Mouse (Mus musculus): ENCODE data around the gene Klhl25.
A peak's percentile ranks its signal among the peaks of the same experiment; 100 is the strongest.
"Not testable (repeated sequence)": the region's sequence is repeated elsewhere in the genome, so short reads cannot be mapped to it uniquely, and the experiment has no call there.

Klhl25 gene

GRCm38 (mm10) chr7:75873216-75873615 is 25.1 kb downstream of the Klhl25 start:
- DNase-seq (ENCODE audit: low read depth, low spot score) = no peak

- DNase-seq (ENCODE audit: low read depth, low spot score) = no peak
These were observed 25.6 kb downstream of the Klhl25 start for GRCm38 (mm10) chr7:75873746-75874145.

DNA sequence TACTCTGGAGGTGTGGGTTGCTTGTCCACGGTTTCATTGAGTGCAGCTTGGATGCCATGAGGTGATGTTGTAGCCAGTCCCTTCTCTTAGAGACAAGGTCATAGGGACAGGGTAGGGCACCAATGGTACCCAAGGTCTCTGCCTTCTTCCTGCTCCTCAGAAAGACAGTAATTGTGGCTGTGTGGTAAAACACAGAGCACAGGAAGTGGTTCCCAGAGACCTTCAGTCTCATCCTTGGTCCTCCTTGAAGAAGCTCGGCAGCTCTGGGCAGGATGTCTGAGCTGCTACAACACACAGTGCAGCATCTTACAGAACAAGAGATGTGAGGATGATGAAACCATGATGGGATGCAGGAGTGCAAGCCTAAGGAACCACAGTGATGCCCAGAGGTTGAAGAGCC is 31.3 kb downstream of the Klhl25 start:
- DNase-seq (ENCODE audit: low read depth, low spot score) = not testable (repeated sequence)

DNA sequence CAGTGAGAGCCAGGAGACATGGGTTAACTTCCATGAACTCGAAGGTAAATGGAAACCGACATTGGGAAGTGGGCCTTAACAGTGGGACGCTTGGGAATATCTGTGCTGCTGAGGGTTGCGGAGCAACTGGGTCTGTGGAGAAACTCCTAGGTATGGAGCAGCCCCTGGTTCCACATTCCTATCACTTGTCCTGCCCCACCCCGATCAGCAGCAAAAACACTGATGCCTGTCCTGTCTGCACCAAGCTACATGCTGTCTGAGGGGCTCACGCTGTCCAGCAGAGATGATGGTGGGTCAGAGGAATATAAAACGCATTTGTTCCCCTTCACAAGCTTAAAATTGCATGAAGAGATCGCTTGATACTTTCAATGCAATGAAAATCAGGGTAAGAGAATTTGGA is 32.1 kb downstream of the Klhl25 start:
- no peak for DNase-seq (ENCODE audit: low read depth, low spot score)

DNA sequence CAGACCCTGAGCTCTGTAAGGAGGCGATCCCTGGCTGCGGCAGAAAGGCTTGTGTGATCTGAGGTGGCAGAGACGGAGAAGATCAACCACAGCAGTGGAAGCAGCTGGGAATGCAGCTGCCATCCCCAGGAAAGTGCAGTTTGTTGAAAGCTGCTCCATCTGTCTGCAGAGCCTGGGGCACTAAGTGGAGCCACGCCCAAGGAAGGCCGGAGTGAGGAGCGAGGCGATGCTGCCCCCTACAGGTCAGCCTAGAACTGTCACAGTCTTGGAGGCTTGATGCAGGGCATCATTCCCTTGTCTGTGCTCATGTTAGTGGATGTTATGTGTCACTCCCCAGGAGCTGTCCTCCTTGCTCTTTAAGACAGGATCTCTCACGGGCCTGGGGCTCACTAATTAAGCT is 32.5 kb downstream of the Klhl25 start:
- DNase-seq (ENCODE audit: low read depth, low spot score) = peak; percentile 61

DNA sequence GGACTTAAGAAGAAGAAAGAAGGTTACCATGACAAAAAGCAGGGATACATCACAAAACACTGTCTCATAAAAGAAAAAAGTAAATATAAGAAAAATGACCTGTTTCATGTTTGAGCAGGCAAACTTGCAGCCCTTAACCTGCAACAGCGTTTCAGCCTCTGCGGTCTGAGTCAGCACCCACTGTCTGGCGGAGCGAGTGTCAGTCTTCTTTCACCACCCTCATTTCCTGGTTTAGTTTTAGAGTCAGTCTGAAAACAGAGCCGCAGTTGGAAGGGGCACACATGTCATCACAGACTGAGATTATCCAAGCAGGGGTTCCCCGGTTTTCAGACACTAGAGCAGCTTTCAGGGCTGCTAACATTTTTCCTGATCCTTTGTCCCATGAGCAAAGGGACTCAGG is 33.3 kb downstream of the Klhl25 start:
- no peak for DNase-seq (ENCODE audit: low read depth, low spot score)

DNA sequence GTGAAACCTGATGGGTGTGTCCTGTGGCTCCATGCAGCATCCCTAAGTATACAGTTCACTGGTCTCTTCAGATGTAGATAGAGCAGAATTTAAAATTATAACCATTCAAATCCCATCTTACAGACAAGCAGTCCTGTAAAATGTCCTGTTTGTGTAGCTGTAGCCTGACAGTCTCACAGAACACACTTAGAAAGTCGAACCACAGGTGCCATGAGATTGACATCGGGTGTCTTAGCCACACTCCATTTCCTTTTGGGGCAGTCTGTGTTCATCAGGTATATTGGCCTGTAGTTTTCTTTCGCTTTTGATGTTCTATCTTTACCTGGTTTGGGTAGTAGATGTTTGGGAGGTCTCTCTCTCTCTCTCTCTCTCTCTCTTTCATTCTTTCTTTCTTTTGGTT is 33.7 kb downstream of the Klhl25 start:
- DNase-seq (ENCODE audit: low read depth, low spot score) = no peak

- no peak for DNase-seq (ENCODE audit: low read depth, low spot score)
These were observed 43.4 kb downstream of the Klhl25 start for GRCm38 (mm10) chr7:75891466-75891865.

- DNase-seq (ENCODE audit: low read depth, low spot score) = no peak
These were observed 44.6 kb downstream of the Klhl25 start for GRCm38 (mm10) chr7:75892737-75893136.

DNA sequence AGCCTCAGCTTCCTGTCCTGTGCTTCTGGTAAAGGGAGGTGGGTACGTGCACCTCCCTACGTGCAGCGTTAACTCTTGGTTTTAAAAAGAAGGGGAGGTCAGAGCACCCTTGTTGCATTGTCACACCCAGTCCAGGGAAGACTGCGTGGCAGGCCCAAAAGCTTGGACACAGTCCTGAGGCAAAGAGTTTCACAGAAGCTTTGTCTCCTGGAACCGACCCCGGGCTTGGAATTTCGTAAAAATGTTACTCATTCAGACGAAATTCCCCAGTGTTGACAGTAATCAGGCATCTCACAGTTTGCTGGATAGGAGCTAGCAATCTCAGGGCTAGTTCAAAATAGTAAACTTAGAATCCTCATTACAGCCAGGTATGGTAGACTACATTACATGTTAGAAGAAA is 45.6 kb downstream of the Klhl25 start:
- no peak for DNase-seq (ENCODE audit: low read depth, low spot score)

- no peak for DNase-seq (ENCODE audit: low read depth, low spot score)
These were observed 48.9 kb downstream of the Klhl25 start for GRCm38 (mm10) chr7:75897041-75897440.

DNA sequence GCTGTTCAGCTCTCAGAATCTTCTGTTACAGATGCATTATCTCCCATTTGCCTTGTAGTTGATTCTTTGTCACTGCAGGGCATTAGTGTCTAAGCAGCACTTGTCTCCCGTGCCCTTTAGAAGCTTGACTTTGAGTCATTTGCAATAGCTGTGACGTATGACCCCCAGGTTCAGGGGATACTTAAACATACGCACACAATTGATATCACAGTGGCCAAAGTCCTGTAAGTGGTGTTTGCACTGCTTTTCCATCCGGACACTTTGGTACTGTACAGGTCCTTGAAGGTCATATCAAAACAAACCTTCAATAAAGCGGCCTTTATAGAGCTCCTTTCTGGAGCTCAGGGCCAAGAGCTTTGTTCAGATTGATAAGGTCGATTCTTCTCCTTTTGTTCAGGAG is 51.0 kb downstream of the Klhl25 start:
- no peak for DNase-seq (ENCODE audit: low read depth, low spot score)

- no peak for DNase-seq (ENCODE audit: low read depth, low spot score)
These were observed 51.4 kb downstream of the Klhl25 start for GRCm38 (mm10) chr7:75899517-75899916.

GRCm38 (mm10) chr7:75899954-75900353 is 51.8 kb downstream of the Klhl25 start:
- no peak for DNase-seq (ENCODE audit: low read depth, low spot score)

- DNase-seq (ENCODE audit: low read depth, low spot score) = no peak
These were observed 57.0 kb downstream of the Klhl25 start for GRCm38 (mm10) chr7:75905145-75905544.

DNA sequence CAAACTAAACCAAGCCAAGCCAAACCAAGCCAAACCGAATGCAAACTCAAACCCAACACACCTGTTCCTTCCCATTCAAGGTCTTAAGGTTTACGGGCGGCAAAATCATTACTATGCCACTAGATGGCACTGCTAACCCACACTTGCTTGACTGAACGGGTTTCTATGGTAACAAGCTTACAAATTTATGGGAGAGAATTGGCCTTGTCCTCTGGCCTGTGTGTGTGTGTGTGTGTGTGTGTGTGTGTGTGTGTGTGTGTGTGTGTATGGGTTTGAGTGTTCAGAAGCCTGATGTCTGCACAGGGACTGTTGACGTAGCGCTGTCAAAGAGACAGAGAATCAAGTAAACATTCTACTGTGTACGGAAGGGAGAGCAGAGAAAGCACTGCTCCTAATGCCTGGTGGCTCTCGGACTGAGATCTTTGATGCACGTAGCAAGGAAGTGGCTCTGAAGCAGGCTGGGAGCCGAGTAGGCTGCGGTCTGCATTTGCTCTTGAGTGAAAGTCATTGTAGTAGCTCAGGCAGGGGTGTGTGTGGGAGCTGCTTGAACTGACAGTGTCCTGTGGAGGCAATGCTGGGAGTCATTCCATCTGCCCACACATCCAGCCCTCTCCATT is 62.0 kb downstream of the Klhl25 start:
- peak; percentile 39 for DNase-seq (ENCODE audit: low read depth, low spot score)

DNA sequence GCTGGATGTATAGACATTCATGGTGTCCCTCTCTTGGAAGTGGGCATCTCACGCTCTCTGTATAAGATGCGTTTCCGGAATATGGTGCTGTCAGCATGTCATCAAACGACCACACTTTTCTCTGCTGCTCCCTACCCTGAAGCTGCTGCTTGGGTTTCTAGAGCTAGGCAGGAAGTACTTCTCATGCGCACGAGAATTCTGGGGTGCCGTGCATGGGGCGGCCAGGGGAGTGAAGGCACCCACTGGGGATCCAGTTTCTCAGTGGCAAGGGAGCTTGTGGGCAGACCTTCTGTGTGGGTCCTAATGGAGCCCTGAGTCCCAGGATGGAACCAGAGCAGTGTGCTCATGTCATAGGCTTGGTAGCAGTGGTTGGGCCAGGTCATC is 62.5 kb downstream of the Klhl25 start:
- no peak for DNase-seq (ENCODE audit: low read depth, low spot score)

DNA sequence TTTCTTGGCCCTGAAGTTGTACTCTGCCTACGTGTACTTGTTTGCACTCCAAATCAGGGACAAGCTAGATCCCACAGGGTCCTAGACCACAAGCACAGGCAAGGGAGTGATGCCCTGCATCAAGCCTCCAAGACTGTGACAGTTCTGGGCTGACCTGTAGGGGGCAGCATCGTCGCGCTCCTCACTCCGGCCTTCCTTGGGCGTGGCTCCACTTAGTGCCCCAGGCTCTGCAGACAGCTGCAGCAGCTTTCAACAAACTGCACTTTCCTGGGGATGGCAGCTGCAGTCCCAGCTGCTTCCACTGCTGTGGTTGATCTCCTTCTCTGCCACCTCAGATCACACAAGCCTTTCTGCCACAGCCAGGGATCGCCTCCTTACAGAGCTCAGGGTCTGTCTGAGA is 65.8 kb downstream of the Klhl25 start:
- peak; percentile 9 for DNase-seq (ENCODE audit: low read depth, low spot score)

DNA sequence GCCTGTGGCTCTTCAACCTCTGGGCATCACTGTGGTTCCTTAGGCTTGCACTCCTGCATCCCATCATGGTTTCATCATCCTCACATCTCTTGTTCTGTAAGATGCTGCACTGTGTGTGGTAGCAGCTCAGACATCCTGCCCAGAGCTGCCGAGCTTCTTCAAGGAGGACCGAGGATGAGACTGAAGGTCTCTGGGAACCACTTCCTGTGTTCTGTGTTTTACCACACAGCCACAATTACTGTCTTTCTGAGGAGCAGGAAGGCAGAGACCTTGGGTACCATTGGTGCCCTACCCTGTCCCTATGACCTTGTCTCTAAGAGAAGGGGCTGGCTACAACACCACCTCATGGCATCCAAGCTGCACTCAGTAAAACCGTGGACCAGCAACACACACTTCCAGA is 67.4 kb downstream of the Klhl25 start:
- not testable (repeated sequence) for DNase-seq (ENCODE audit: low read depth, low spot score)

DNA sequence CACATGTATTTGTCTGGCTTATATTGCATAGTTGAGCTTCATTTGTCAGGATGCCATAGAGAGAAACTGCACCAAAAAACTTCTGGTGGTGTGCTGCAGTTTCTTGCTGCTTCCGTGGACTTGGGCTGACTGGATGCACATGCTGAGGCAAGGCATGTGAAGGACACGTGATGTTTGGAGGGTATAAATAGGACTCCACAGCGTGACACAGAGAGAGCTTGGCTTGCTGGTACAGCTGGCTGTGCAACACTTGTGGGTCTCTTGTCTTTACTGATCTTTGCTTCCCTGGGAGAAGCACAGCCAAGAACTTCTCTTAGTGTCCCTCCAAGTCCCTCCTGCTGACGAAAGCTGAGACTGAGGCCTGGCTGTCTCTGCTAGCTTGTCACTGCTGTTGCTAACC is 69.6 kb downstream of the Klhl25 start:
- DNase-seq (ENCODE audit: low read depth, low spot score) = no peak

DNA sequence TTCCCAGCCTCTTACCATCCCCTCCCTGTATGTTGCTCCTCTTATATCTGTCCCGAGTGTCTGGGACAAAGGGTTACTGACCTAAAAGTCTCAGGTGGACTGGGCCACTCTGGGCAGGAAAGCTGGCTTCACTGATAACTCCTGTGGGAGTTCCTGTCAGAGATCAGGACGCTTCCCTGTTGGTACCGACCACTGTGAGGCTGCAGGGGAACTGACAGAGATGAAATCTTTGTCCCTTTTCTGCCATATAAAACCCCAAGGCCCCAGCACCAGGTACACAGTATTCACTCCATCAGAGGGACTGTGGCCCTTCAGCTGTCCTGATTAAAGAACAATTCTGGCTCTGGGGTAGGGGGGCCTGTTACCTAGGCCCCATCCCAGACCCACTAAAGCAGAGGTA is 71.6 kb downstream of the Klhl25 start:
- not testable (repeated sequence) for DNase-seq (ENCODE audit: low read depth, low spot score)

Data from retina, adult 2 months (tissue).